ENCODE assay signal across 8 mouse cellular contexts in genomic region chr2:60962671-60963421, GRCm38 (mm10). TPM values are rescaled to one million over a fixed set of nuclear protein-coding genes. Genes with fewer than 3 reads are reported as not detected.
DNase-seq lines count a peak whose midpoint lies in the region; ATAC-seq and TF ChIP-seq lines count a peak whose summit lies in the region.

Gene Rbms1 (minus strand): TSS chr2:60963192.

- peak within 1 kb of the TSS; percentile 85 for H3ac ChIP-seq in myocyte (ENCODE audit: control insufficient read depth, insufficient read length)

- WGBS in forebrain, embryonic 12.5 days = under 1% methylated on average over 41 of the region's 51 CpGs
- under 1% methylated on average over 49 of the region's 51 CpGs for WGBS in heart, embryonic 15.5 days
- WGBS in liver, embryonic 11.5 days = under 1% methylated on average over 48 of the region's 51 CpGs

- peaks cover 41% of the 10 kb centered on the region for H3K79me2 ChIP-seq in myocyte (ENCODE audit: control insufficient read depth, insufficient read depth)

- peak within 1 kb of the TSS; percentile 99 for H3K4me2 ChIP-seq in forebrain, embryonic 12.5 days
- H3K4me2 ChIP-seq in heart, embryonic 15.5 days = peak within 1 kb of the TSS; percentile 70
- H3K4me2 ChIP-seq in liver, embryonic 11.5 days = peak within 1 kb of the TSS; percentile 74
- peak within 1 kb of the TSS; percentile 91 for H3K4me2 ChIP-seq in myocyte (ENCODE audit: low read depth)

- no peaks in the 10 kb centered on the region for H3K9me3 ChIP-seq in forebrain, embryonic 12.5 days
- no peaks in the 10 kb centered on the region for H3K9me3 ChIP-seq in heart, embryonic 15.5 days (replicated peaks)
- no peaks in the 10 kb centered on the region for H3K9me3 ChIP-seq in liver, embryonic 11.5 days (ENCODE audit: control insufficient read depth, low read length)

- H3K27ac ChIP-seq in forebrain, embryonic 12.5 days = peak within 1 kb of the TSS; percentile 70
- peak within 1 kb of the TSS; percentile 99 for H3K27ac ChIP-seq in heart, embryonic 15.5 days
- peak within 1 kb of the TSS; percentile 81 for H3K27ac ChIP-seq in liver, embryonic 11.5 days (ENCODE audit: low read depth, low read length)
- peak within 1 kb of the TSS; percentile 70 for H3K27ac ChIP-seq in testis, adult 2 months (ENCODE audit: control insufficient read depth, insufficient read depth, low read depth, low read length)

- DNase-seq in brain, embryonic 14.5 days (ENCODE audit: low read depth) = peak; percentile 83
- DNase-seq in kidney, postnatal 14 days = peak; percentile 86
- DNase-seq in liver, embryonic 11.5 days (ENCODE audit: low spot score) = peak; percentile 82

- TF ChIP-seq CTCF in brain, embryonic 14.5 days (IDR thresholded peaks at IDR 0.05; ENCODE audit: borderline replicate concordance, extremely low read depth, insufficient read depth, insufficient read length) = no peak
- TF ChIP-seq CTCF in testis, adult 2 months (IDR thresholded peaks at IDR 0.05; ENCODE audit: control insufficient read depth, insufficient read depth, insufficient replicate concordance, low read depth, low read length) = no peak

- peak; percentile 43 for ATAC-seq in CD4-positive, CD25-positive, alpha-beta regulatory T cell, adult 4 months
- ATAC-seq in forebrain, embryonic 12.5 days (ENCODE audit: low FRiP score) = peak; percentile 89
- peak; percentile 73 for ATAC-seq in heart, embryonic 15.5 days (replicated peaks; ENCODE audit: insufficient number of reproducible peaks, insufficient read depth, low FRiP score, low read depth)
- peak; percentile 68 for ATAC-seq in liver, embryonic 11.5 days (replicated peaks; ENCODE audit: low FRiP score)

- no peaks in the 10 kb centered on the region for H3K36me3 ChIP-seq in forebrain, embryonic 12.5 days (replicated peaks)
- H3K36me3 ChIP-seq in heart, embryonic 15.5 days = no peaks in the 10 kb centered on the region
- H3K36me3 ChIP-seq in liver, embryonic 11.5 days (ENCODE audit: control insufficient read depth, insufficient read depth, low read length) = no peaks in the 10 kb centered on the region
- peaks cover 7% of the 10 kb centered on the region for H3K36me3 ChIP-seq in myocyte (ENCODE audit: control insufficient read depth, insufficient read depth)
- no peaks in the 10 kb centered on the region for H3K36me3 ChIP-seq in testis, adult 2 months (ENCODE audit: control insufficient read depth, insufficient read depth, low read length)

- peaks cover 37% of the 10 kb centered on the region for H3K27me3 ChIP-seq in forebrain, embryonic 12.5 days
- no peaks in the 10 kb centered on the region for H3K27me3 ChIP-seq in heart, embryonic 15.5 days
- peaks cover 15% of the 10 kb centered on the region for H3K27me3 ChIP-seq in liver, embryonic 11.5 days (replicated peaks; ENCODE audit: control insufficient read depth, insufficient read depth, low read length)
- no peaks in the 10 kb centered on the region for H3K27me3 ChIP-seq in myocyte (ENCODE audit: control insufficient read depth, insufficient read depth, insufficient read length)
- no peaks in the 10 kb centered on the region; the same call in 1 of the 2 replicates for H3K27me3 ChIP-seq in testis, adult 2 months (ENCODE audit: control insufficient read depth, insufficient read depth, low read length)

- peak within 1 kb of the TSS; percentile 68 for H3K9ac ChIP-seq in forebrain, embryonic 12.5 days
- peak within 1 kb of the TSS; percentile 94 for H3K9ac ChIP-seq in heart, embryonic 15.5 days
- peak within 1 kb of the TSS; percentile 68 for H3K9ac ChIP-seq in liver, embryonic 11.5 days (ENCODE audit: low read depth, low read length)

- H3K4me3 ChIP-seq in forebrain, embryonic 12.5 days (replicated peaks) = peak within 1 kb of the TSS; percentile 70
- peak within 1 kb of the TSS; percentile 93 for H3K4me3 ChIP-seq in heart, embryonic 15.5 days
- H3K4me3 ChIP-seq in liver, embryonic 11.5 days (ENCODE audit: low read depth, low read length) = peak within 1 kb of the TSS; percentile 67
- H3K4me3 ChIP-seq in myocyte = peak within 1 kb of the TSS; percentile 85
- peak within 1 kb of the TSS; percentile 77 for H3K4me3 ChIP-seq in testis, adult 2 months (ENCODE audit: control insufficient read depth, low read depth, low read length)

- peaks cover 13% of the 10 kb centered on the region for H3K4me1 ChIP-seq in forebrain, embryonic 12.5 days
- peaks cover 16% of the 10 kb centered on the region for H3K4me1 ChIP-seq in heart, embryonic 15.5 days (replicated peaks)
- H3K4me1 ChIP-seq in liver, embryonic 11.5 days (replicated peaks; ENCODE audit: control insufficient read depth, insufficient read depth, low read length) = peaks cover 2% of the 10 kb centered on the region; the same call in 1 of the 2 replicates
- peaks cover 4% of the 10 kb centered on the region; the same call in 1 of the 2 replicates for H3K4me1 ChIP-seq in testis, adult 2 months (ENCODE audit: control insufficient read depth, insufficient read depth, low read length)

- TF ChIP-seq POLR2A in brain, embryonic 14.5 days (IDR thresholded peaks at IDR 0.05; ENCODE audit: borderline replicate concordance, extremely low read depth, insufficient read depth, insufficient read length, poor library complexity, severe bottlenecking) = peak; percentile 17; the same call in 1 of the 2 replicates
- TF ChIP-seq POLR2A in myocyte (IDR thresholded peaks at IDR 0.05; ENCODE audit: insufficient read length, low read depth) = peak; percentile 75
- no peak for TF ChIP-seq POLR2A in testis, adult 2 months (IDR thresholded peaks at IDR 0.05; ENCODE audit: control insufficient read depth, low read depth, low read length)

TF ChIP-seq in myocyte, 11 proteins besides CTCF, POLR2A, EP300 and RAD21:
- TF ChIP-seq USF1 (IDR thresholded peaks at IDR 0.05; ENCODE audit: low read depth) = no peak
- no peak for TF ChIP-seq MYOD1 (IDR thresholded peaks at IDR 0.05; ENCODE audit: control insufficient read depth in 1 of 3, insufficient read length in 2 of 3, low read depth in 2 of 3)
- TF ChIP-seq REST (IDR thresholded peaks at IDR 0.05; ENCODE audit: insufficient read depth, insufficient read length) = no peak
- TF ChIP-seq POLR2AphosphoS2 (IDR thresholded peaks at IDR 0.05; ENCODE audit: insufficient read length, low read depth) = peak; percentile 34
- TF ChIP-seq CEBPB (IDR thresholded peaks at IDR 0.05; ENCODE audit: insufficient read depth, poor library complexity, severe bottlenecking) = no peak
- no peak for TF ChIP-seq E2F4 (IDR thresholded peaks at IDR 0.05; ENCODE audit: insufficient read depth)
- TF ChIP-seq TCF3 (IDR thresholded peaks at IDR 0.05; ENCODE audit: insufficient read length, low read depth) = no peak
- TF ChIP-seq MYOG (IDR thresholded peaks at IDR 0.05; ENCODE audit: control insufficient read depth in 1 of 3, insufficient read depth in 1 of 3, insufficient read length in 2 of 3, low read depth in 2 of 3) = no peak
- TF ChIP-seq TCF12 (IDR thresholded peaks at IDR 0.05; ENCODE audit: insufficient read depth, poor library complexity, severe bottlenecking) = no peak
TF ChIP-seq in myocyte: peak in this region for 1.

RNA-seq across cellular contexts. Expression of gene Rbms1, which starts in this region (rescaled TPM):
- 10 to 100 TPM; 10.6 to 21.7 TPM for polyA plus RNA-seq in CD4-positive, CD25-positive, alpha-beta regulatory T cell, adult 4 months (2017; shearing (Covaris generic))
- polyA plus RNA-seq in brain, embryonic 14.5 days (2012; rRNA removed) = 28.0 and 45.5 TPM in 2 replicates
- 24.6 and 31.9 TPM in 2 replicates for polyA plus RNA-seq in forebrain, embryonic 12.5 days (2016; fragmentation: Nextera tagmentation; extraction: Ambion mirVana)
- 72.6 and 106 TPM in 2 replicates for polyA plus RNA-seq in heart, embryonic 15.5 days (2015; fragmentation: Nextera tagmentation; extraction: Ambion mirVana)
- 71.4 and 80.8 TPM in 2 replicates for polyA plus RNA-seq in liver, embryonic 11.5 days (2014; fragmentation: Nextera tagmentation; extraction: Ambion mirVana)
- polyA plus RNA-seq in myocyte (2012; fragmentation: generic; extraction: Trizol) = 34.8 TPM
- 284 and 297 TPM in 2 replicates for polyA plus RNA-seq in testis, adult 2 months (2012; rRNA removed)

Comparison
In these comparisons a context has a peak if more than half of its experiments do, and no peak if none do; other contexts are left out.
1. Peak in every context shown above with its lines: DNase-seq, ATAC-seq, H3K4me3 ChIP-seq and H3K27ac ChIP-seq.